Mouse (Mus musculus): ENCODE measurements around the gene Schip1.

GRCm38 (mm10) chr3:68542944-68543501, 478.4 kb downstream of the Schip1 start:
- TF ChIP-seq CTCF (IDR thresholded peaks at IDR 0.05; ENCODE audit: control insufficient read depth, insufficient read depth, low read length) (no peak), POLR2A (IDR thresholded peaks at IDR 0.05; ENCODE audit: borderline replicate concordance, control insufficient read depth, low read depth, low read length) (no peak)

Data from bone marrow, adult 2 months (tissue).